Mouse (Mus musculus): ENCODE data around the gene 2310079G19Rik. TPM values are rescaled to one million over a fixed set of nuclear protein-coding genes. Genes with fewer than 3 reads are reported as not detected.

2310079G19Rik gene
- polyA plus RNA-seq (2015; fragmentation: Nextera tagmentation; extraction: Ambion mirVana), result not detected in 2 replicates

- no peaks in the 10 kb centered on the region for H3K36me3 ChIP-seq (ENCODE audit: control insufficient read depth, insufficient read depth)
- H3K9ac ChIP-seq (ENCODE audit: low read length), result no peak within 1 kb of the TSS
- 90% methylated on average over 4 of the region's 4 CpGs for WGBS
These were observed at the start of gene 2310079G19Rik for GRCm38 (mm10) chr16:88627566-88627965. Gene 2310079G19Rik, minus strand, starts transcription at chr16:88627666.

GRCm38 (mm10) chr16:88671571-88671970, 44.1 kb upstream of the 2310079G19Rik start, which contains the start of gene Krtap27-1:
Gene Krtap27-1, minus strand, starts transcription at chr16:88671671.
- Histone ChIP-seq H3K36me3 (ENCODE audit: control insufficient read depth, insufficient read depth) (no peaks in the 10 kb centered on the region), H3K9ac (ENCODE audit: low read length) (no peak within 1 kb of the TSS), H3K4me1 (ENCODE audit: control insufficient read depth, insufficient read depth, low read length) (no peaks in the 10 kb centered on the region), H3K9me3 (replicated peaks; ENCODE audit: control insufficient read depth, low read length) (no peaks in the 10 kb centered on the region), H3K4me3 (ENCODE audit: low read length) (no peak within 1 kb of the TSS), H3K4me2 (ENCODE audit: low read depth, low read length) (no peak within 1 kb of the TSS), H3K27me3 (ENCODE audit: control insufficient read depth, insufficient read depth, low read length) (no peaks in the 10 kb centered on the region), H3K27ac (ENCODE audit: low read length) (no peak within 1 kb of the TSS)
- 82% methylated on average over 4 of the region's 4 CpGs for WGBS
- no peak for ATAC-seq (replicated peaks; ENCODE audit: extremely low read depth, insufficient read depth, low FRiP score)

More at GRCm38 (mm10) chr16:88627566-88627965, at the start of gene 2310079G19Rik:
- H3K27ac ChIP-seq (ENCODE audit: low read length), result no peak within 1 kb of the TSS
- ATAC-seq (replicated peaks; ENCODE audit: extremely low read depth, insufficient read depth, low FRiP score), result no peak
- no peaks in the 10 kb centered on the region for H3K27me3 ChIP-seq (ENCODE audit: control insufficient read depth, insufficient read depth, low read length)
- no peaks in the 10 kb centered on the region for H3K4me1 ChIP-seq (ENCODE audit: control insufficient read depth, insufficient read depth, low read length)
- no peaks in the 10 kb centered on the region for H3K9me3 ChIP-seq (replicated peaks; ENCODE audit: control insufficient read depth, low read length)
- H3K4me2 ChIP-seq (ENCODE audit: low read depth, low read length), result no peak within 1 kb of the TSS
- H3K4me3 ChIP-seq (ENCODE audit: low read length), result no peak within 1 kb of the TSS

DNA sequence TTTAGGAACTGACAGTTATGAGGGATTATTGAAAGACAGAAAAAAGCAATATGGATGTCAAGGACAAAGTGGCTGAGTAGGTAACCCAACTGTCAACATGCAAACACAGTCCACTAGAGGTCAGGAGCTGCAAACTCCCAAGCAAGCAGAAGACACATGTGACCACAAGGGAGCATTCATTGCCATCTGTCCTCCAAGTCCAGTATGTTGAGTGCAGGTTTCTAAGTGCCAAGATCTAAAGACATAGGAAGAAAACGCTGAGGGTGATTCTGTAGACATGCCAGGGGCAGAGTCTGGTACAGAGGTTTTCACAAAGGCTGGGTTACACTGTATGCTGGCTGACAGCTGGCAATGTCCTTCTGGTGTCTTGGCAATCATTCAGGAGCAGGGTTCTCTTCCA, 30.0 kb upstream of the 2310079G19Rik start:
- 60% methylated on average over 1 of the region's 1 CpGs for WGBS
- H3K36me3 ChIP-seq (ENCODE audit: control insufficient read depth, insufficient read depth), result no peaks in the 10 kb centered on the region
- no peak overlapping the region for H3K27ac ChIP-seq (ENCODE audit: low read length)
- H3K4me3 ChIP-seq (ENCODE audit: low read length), result no peak overlapping the region
- no peaks in the 10 kb centered on the region for H3K27me3 ChIP-seq (ENCODE audit: control insufficient read depth, insufficient read depth, low read length)
- no peak for ATAC-seq (replicated peaks; ENCODE audit: extremely low read depth, insufficient read depth, low FRiP score)
- no peak overlapping the region for H3K9ac ChIP-seq (ENCODE audit: low read length)
- H3K4me2 ChIP-seq (ENCODE audit: low read depth, low read length), result no peak overlapping the region
- H3K9me3 ChIP-seq (replicated peaks; ENCODE audit: control insufficient read depth, low read length), result no peaks in the 10 kb centered on the region
- no peaks in the 10 kb centered on the region for H3K4me1 ChIP-seq (ENCODE audit: control insufficient read depth, insufficient read depth, low read length)

DNA sequence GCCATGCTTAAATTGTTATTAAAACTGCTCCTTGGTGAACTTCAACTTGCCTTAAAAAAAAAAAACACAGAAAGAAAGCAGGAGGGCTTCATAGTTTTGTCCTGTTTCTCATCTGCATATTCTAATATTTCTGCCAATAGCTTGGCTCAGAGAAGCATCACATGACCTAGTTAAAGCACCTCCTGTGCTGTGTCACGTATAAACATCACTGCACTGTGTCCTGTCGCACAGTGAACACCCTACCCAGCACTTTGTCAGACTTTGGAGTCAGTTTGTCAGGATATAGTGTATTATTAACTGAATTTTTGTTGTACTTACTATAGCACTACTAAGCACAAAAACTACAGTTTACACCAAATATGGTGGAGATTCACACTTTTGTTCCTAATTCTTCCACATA, 24.5 kb upstream of the 2310079G19Rik start:
- H3K4me3 ChIP-seq (ENCODE audit: low read length), result no peak overlapping the region
- WGBS, result 55% methylated on average over 2 of the region's 2 CpGs
- no peak overlapping the region for H3K9ac ChIP-seq (ENCODE audit: low read length)
- no peaks in the 10 kb centered on the region for H3K27me3 ChIP-seq (ENCODE audit: control insufficient read depth, insufficient read depth, low read length)
- no peaks in the 10 kb centered on the region for H3K4me1 ChIP-seq (ENCODE audit: control insufficient read depth, insufficient read depth, low read length)
- H3K27ac ChIP-seq (ENCODE audit: low read length), result no peak overlapping the region
- no peak for ATAC-seq (replicated peaks; ENCODE audit: extremely low read depth, insufficient read depth, low FRiP score)
- H3K36me3 ChIP-seq (ENCODE audit: control insufficient read depth, insufficient read depth), result no peaks in the 10 kb centered on the region
- H3K9me3 ChIP-seq (replicated peaks; ENCODE audit: control insufficient read depth, low read length), result no peaks in the 10 kb centered on the region
- H3K4me2 ChIP-seq (ENCODE audit: low read depth, low read length), result no peak overlapping the region

DNA sequence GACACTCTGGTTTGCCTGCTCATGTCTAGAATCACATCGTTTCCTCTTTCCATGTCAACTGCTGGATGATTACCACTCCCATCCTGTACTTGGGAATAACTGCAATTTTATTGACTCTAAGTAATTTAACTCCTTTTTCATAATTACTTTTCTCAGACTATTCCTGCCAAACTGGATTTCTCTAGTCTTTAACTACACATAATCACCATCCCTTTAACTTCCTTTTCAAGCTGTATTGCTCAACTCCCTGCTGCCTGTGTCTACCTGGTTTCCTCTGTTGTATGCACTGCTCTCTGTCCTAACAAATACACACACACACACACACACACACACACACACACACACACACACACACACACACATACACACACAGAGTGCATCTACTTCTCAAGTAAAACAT, 23.6 kb upstream of the 2310079G19Rik start:
- Histone ChIP-seq H3K4me2 (ENCODE audit: low read depth, low read length) (no peak overlapping the region), H3K27me3 (ENCODE audit: control insufficient read depth, insufficient read depth, low read length) (no peaks in the 10 kb centered on the region), H3K9me3 (replicated peaks; ENCODE audit: control insufficient read depth, low read length) (no peaks in the 10 kb centered on the region), H3K36me3 (ENCODE audit: control insufficient read depth, insufficient read depth) (no peaks in the 10 kb centered on the region), H3K4me1 (ENCODE audit: control insufficient read depth, insufficient read depth, low read length) (no peaks in the 10 kb centered on the region), H3K9ac (ENCODE audit: low read length) (no peak overlapping the region), H3K4me3 (ENCODE audit: low read length) (no peak overlapping the region), H3K27ac (ENCODE audit: low read length) (no peak overlapping the region)
- ATAC-seq (replicated peaks; ENCODE audit: extremely low read depth, insufficient read depth, low FRiP score), result no peak
- WGBS, result 46% methylated on average over 1 of the region's 1 CpGs

- Histone ChIP-seq H3K27ac (ENCODE audit: low read length) (no peak within 1 kb of the TSS), H3K36me3 (ENCODE audit: control insufficient read depth, insufficient read depth) (no peaks in the 10 kb centered on the region), H3K4me3 (ENCODE audit: low read length) (no peak within 1 kb of the TSS), H3K4me1 (ENCODE audit: control insufficient read depth, insufficient read depth, low read length) (no peaks in the 10 kb centered on the region), H3K4me2 (ENCODE audit: low read depth, low read length) (no peak within 1 kb of the TSS), H3K9me3 (replicated peaks; ENCODE audit: control insufficient read depth, low read length) (no peaks in the 10 kb centered on the region), H3K27me3 (ENCODE audit: control insufficient read depth, insufficient read depth, low read length) (no peaks in the 10 kb centered on the region), H3K9ac (ENCODE audit: low read length) (no peak within 1 kb of the TSS)
- 80% methylated on average over 10 of the region's 10 CpGs for WGBS
- no peak for ATAC-seq (replicated peaks; ENCODE audit: extremely low read depth, insufficient read depth, low FRiP score)
These were observed 19.9 kb upstream of the 2310079G19Rik start, which contains the start of gene Krtap26-1 for GRCm38 (mm10) chr16:88647358-88647846. Gene Krtap26-1, minus strand, starts transcription at chr16:88647796.

GRCm38 (mm10) chr16:88646366-88647111, 19.1 kb upstream of the 2310079G19Rik start:
- no peaks in the 10 kb centered on the region for H3K27me3 ChIP-seq (ENCODE audit: control insufficient read depth, insufficient read depth, low read length)
- no peak for ATAC-seq (replicated peaks; ENCODE audit: extremely low read depth, insufficient read depth, low FRiP score)
- no peaks in the 10 kb centered on the region for H3K4me1 ChIP-seq (ENCODE audit: control insufficient read depth, insufficient read depth, low read length)
- no peaks in the 10 kb centered on the region for H3K36me3 ChIP-seq (ENCODE audit: control insufficient read depth, insufficient read depth)
- H3K9ac ChIP-seq (ENCODE audit: low read length), result no peak overlapping the region
- no peak overlapping the region for H3K27ac ChIP-seq (ENCODE audit: low read length)
- WGBS, result 78% methylated on average over 8 of the region's 8 CpGs
- no peaks in the 10 kb centered on the region for H3K9me3 ChIP-seq (replicated peaks; ENCODE audit: control insufficient read depth, low read length)
- H3K4me3 ChIP-seq (ENCODE audit: low read length), result no peak overlapping the region
- no peak overlapping the region for H3K4me2 ChIP-seq (ENCODE audit: low read depth, low read length)

GRCm38 (mm10) chr16:88640053-88640452, 12.6 kb upstream of the 2310079G19Rik start:
- no peak overlapping the region for H3K4me2 ChIP-seq (ENCODE audit: low read depth, low read length)

GRCm38 (mm10) chr16:88635142-88635541, 7.7 kb upstream of the 2310079G19Rik start:
- 38% methylated on average over 4 of the region's 4 CpGs for WGBS
- ATAC-seq (replicated peaks; ENCODE audit: extremely low read depth, insufficient read depth, low FRiP score), result peak; percentile 70; the same call in 1 of the 2 replicates
- peaks cover 3% of the 10 kb centered on the region; the same call in 1 of the 2 replicates for H3K4me1 ChIP-seq (ENCODE audit: control insufficient read depth, insufficient read depth, low read length)

More at GRCm38 (mm10) chr16:88640053-88640452, 12.6 kb upstream of the 2310079G19Rik start:
- Histone ChIP-seq H3K27me3 (ENCODE audit: control insufficient read depth, insufficient read depth, low read length) (no peaks in the 10 kb centered on the region), H3K27ac (ENCODE audit: low read length) (no peak overlapping the region), H3K4me3 (ENCODE audit: low read length) (no peak overlapping the region), H3K36me3 (ENCODE audit: control insufficient read depth, insufficient read depth) (no peaks in the 10 kb centered on the region), H3K9ac (ENCODE audit: low read length) (no peak overlapping the region), H3K4me1 (ENCODE audit: control insufficient read depth, insufficient read depth, low read length) (peaks cover under 1% of the 10 kb centered on the region; the same call in 1 of the 2 replicates), H3K9me3 (replicated peaks; ENCODE audit: control insufficient read depth, low read length) (no peaks in the 10 kb centered on the region; the same call in 1 of the 2 replicates)
- WGBS, result 71% methylated on average over 3 of the region's 3 CpGs
- ATAC-seq (replicated peaks; ENCODE audit: extremely low read depth, insufficient read depth, low FRiP score), result no peak

More at GRCm38 (mm10) chr16:88635142-88635541, 7.7 kb upstream of the 2310079G19Rik start:
- H3K9me3 ChIP-seq (replicated peaks; ENCODE audit: control insufficient read depth, low read length), result no peaks in the 10 kb centered on the region
- no peaks in the 10 kb centered on the region for H3K36me3 ChIP-seq (ENCODE audit: control insufficient read depth, insufficient read depth)
- H3K27me3 ChIP-seq (ENCODE audit: control insufficient read depth, insufficient read depth, low read length), result no peaks in the 10 kb centered on the region
- H3K4me3 ChIP-seq (ENCODE audit: low read length), result no peak overlapping the region
- no peak overlapping the region for H3K4me2 ChIP-seq (ENCODE audit: low read depth, low read length)
- H3K9ac ChIP-seq (ENCODE audit: low read length), result no peak overlapping the region
- H3K27ac ChIP-seq (ENCODE audit: low read length), result no peak overlapping the region
